Mouse (Mus musculus) left cerebral cortex, postnatal 14 days (tissue): ENCODE measurements around the gene Zbtb20. TPM values are rescaled to one million over a fixed set of nuclear protein-coding genes. Genes with fewer than 3 reads are reported as not detected.

Source experiments
- DNase-seq, 2 experiments: peaks; one replicate each; pipeline ENCODE4 v3.0.0; 2021 to 2022; ENCODE audit warnings: low spot score in 2 of 2, mixed read lengths in 1 of 2
- intact Hi-C: fragments of 180-260 bp; cut with DNase I; formaldehyde crosslinking; loops from one replicate; pipeline ENCODE4 v1.15.1; 2025
- total RNA-seq, 2 experiments: library from RNA; stranded (reverse); gene quantifications; 2 replicates each; pipeline ENCODE4 v1.2.3; 2021

Gene Zbtb20
- total RNA-seq, 2 experiments from 2014 or later, result 48.4 to 53.0 TPM

DNA sequence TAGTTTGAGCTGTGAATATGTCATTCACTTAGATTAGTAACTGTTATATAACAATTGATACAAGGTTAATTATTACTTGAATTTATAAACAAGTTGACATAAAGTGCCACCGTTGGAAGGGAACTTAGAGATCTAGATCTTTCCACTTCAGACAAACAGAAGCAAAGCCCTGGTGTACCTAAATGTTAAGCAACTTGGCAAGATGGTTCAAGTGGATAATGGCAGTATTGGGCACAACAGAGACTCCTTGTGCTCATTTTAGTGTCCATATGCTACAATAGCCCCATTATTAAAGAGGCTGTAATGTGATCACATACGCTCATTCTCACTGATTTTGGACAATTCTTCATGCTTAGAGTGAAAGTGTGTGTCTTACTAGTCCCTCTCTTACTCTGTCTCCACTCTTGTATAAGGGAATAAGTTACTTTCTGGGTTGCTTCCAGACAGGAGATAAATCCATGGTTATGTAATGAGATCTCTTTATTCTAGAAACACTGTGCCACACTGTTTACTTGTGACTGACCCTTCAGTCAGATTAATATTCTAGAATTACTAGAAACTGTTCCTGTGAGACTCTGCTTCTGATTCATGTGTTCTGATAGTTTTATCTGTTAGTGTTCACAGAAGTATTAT lies 293.7 kb downstream of the Zbtb20 start:
- intact Hi-C loops, result no loop called here
- no peak for DNase-seq

DNA sequence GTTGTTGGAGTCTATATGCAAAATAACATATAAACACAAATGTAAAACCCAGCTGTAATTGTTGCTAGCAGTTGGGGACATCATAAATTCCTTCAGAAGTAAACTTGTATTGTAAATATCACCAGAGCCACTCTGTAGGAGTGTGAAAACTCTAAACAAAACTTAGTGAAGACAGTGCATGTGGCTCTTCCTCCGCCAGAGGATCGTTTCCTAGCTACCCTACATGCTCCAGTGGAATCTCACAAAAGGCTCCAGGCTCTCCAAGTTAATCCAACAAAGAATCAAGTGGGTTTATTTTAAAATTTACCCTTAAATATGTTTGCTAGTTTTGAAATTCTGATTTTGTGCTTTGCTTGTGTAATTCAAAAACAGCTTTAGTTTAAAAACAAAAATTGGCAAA lies 296.5 kb downstream of the Zbtb20 start:
- DNase-seq, result no peak
- intact Hi-C loops, result no loop called here

GRCm38 (mm10) chr16:43172912-43173311 lies 297.2 kb downstream of the Zbtb20 start:
- DNase-seq, result no peak
- intact Hi-C loops, result no loop called here

- no peak for DNase-seq
- intact Hi-C loops, result no loop called here
Measured at GRCm38 (mm10) chr16:43174815-43175214, 299.1 kb downstream of the Zbtb20 start.

GRCm38 (mm10) chr16:43181038-43181437 lies 305.4 kb downstream of the Zbtb20 start:
- intact Hi-C loops, result no loop called here
- no peak for DNase-seq

DNA sequence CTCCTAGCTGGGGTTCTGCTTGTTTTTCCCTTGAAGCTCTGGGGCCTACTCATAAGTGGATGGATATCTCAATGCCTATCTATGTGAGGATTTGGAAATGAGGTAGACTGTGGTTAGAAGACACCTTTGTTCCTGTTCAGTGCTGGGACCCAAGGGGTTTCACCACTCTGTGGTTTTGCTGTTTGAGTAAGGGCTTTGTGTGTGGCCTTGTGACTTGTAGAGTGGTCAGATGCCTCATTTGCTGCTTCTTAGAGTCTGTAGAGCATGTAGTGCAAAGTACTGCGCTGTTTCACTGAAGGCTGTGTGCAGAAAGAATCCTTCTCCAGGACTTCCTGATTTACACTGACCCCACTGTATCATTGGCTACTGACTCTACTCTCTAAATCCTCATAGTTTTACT lies 314.7 kb downstream of the Zbtb20 start:
- intact Hi-C loops, result no loop called here

GRCm38 (mm10) chr16:43191060-43191850 lies 315.6 kb downstream of the Zbtb20 start:
- no peak for DNase-seq
- intact Hi-C loops, result no loop called here

More for the DNA sequence above, 314.7 kb downstream of the Zbtb20 start:
- no peak for DNase-seq

GRCm38 (mm10) chr16:43193631-43194239 lies 318.1 kb downstream of the Zbtb20 start:
- DNase-seq, result peak in 1 of 2 experiments; percentile 8

DNA sequence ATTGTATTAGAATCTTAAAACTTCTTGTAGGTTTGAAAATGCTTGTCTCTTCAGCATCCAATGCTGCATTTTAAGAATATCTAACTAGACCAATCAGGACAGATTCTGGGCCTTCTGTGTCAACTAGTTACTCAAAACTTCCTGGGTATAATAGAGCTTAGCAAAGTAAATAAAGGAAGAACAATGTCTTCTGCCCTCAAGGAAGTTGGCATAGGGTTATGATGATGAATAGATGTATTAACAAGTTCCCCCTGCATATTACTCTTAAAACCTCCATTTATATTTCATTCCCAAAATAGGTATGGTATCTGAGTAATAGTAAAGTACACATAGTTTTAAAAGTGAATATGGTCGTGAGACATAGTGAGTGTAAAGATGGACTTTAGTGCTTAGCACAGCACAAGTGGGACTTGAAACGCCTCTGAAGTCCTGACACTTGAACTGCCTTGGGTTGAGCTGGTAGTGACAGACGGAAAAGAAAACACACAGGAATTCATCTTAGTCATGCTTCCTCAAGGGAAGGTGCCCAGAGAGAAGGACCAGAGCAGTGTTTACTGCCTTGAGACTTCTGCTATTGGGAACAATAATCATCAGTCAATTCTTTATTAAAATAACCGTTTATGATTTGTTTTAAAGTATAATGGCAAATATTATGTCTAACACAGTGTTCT lies 341.8 kb downstream of the Zbtb20 start:
- DNase-seq, result no peak
- intact Hi-C loops, result no loop called here

More at GRCm38 (mm10) chr16:43193631-43194239, 318.1 kb downstream of the Zbtb20 start:
- intact Hi-C loops, result no loop called here

GRCm38 (mm10) chr16:43219367-43219766 lies 343.7 kb downstream of the Zbtb20 start:
- DNase-seq, result no peak
- intact Hi-C loops, result no loop called here

DNA sequence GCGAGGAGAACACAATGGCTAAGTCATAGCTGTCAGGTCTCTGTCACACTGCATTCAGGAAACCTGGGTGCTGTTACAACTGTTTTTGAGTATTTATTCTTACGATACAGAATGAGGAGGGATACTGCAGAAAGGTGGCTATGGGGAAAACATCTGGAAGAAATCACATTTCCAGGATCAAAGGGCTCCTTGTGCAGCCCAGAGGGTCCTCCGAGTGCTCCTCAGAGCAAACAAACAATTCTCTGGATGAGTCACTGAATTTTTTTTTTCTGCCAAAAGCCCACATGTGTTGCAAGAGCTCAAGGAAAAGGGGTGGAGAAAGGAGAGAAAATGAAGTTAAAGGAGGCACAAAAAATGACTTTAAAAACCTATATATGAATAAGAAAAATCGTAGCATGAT lies 345.6 kb downstream of the Zbtb20 start:
- intact Hi-C loops, result no loop called here
- DNase-seq, result no peak

GRCm38 (mm10) chr16:43230253-43230652 lies 354.6 kb downstream of the Zbtb20 start:
- intact Hi-C loops, result no loop called here

DNA sequence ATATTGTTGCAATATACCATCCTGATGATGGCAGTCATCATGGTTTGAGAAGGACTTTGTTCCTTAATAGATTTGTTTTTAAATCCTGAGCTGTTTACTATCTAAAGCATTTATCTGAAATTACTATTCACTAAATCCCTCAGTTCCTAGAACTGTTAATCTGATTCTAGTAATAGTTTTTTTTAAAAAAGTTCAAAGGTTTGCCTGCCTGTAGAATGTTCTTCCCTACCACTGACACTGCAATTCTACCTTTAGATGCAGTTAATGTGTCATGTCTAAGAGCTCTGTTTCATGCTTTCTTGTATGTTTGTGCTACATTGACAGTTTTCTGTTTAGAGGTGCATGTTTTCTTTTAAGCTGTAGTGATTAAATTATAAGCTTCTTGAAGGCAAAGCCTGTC lies 358.6 kb downstream of the Zbtb20 start:
- intact Hi-C loops, result no loop called here

More at GRCm38 (mm10) chr16:43230253-43230652, 354.6 kb downstream of the Zbtb20 start:
- no peak for DNase-seq

GRCm38 (mm10) chr16:43235317-43235716 lies 359.6 kb downstream of the Zbtb20 start:
- intact Hi-C loops, result no loop called here
- DNase-seq, result no peak

More for the DNA sequence above, 358.6 kb downstream of the Zbtb20 start:
- no peak for DNase-seq

DNA sequence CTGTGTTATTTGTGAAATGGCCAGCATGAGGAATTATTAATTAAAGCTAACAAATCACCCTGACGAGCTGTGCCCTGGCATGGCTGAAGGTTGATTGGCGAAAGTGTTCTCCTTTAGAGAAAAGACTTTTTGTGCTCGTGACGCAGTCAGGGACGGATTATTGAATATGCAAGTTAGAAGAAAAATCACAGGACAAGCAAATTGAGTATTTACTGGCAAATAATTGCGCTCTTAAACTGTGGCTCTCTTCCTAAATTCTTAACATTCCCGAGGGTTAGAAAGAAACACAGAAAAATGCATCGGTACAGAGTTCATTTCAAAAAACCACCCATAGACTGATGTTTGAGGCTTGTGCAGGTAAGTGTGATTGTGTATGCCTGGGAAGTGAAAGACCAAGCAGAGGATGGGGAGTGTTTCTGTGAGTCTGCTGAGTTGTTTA lies 360.1 kb downstream of the Zbtb20 start:
- intact Hi-C loops, result no loop called here
- DNase-seq, result no peak

- DNase-seq, result no peak
- intact Hi-C loops, result no loop called here
Measured at GRCm38 (mm10) chr16:43237551-43237950, 361.9 kb downstream of the Zbtb20 start.

- DNase-seq, result no peak
- intact Hi-C loops, result no loop called here
Measured at GRCm38 (mm10) chr16:43247026-43247425, 371.3 kb downstream of the Zbtb20 start.

GRCm38 (mm10) chr16:43253077-43253476 lies 377.4 kb downstream of the Zbtb20 start:
- intact Hi-C loops, result no loop called here
- DNase-seq, result peak in 1 of 2 experiments; percentile 3

DNA sequence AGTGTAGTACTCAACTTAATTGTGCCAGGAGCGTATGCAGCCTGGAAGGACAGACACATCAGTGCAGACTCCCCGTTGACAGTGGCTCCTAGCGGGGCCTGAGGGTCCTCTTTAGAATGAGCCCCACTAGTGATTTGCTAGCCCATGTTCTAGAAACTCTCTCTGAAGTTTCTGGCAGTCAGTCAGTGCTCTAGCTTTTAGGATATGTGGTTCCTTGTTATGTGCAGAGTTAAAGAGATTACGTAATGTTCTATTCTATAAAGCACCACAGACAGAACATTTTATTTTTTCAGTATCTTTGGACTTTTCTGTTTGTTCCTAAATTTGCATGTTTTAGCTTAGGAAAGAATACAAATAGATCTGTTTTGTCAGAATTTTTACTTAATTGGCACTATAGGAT lies 378.1 kb downstream of the Zbtb20 start:
- intact Hi-C loops, result no loop called here
- no peak for DNase-seq
